Mouse (Mus musculus): Measurements from ENCODE around the gene Enpp7. TPM values are rescaled to one million over a fixed set of nuclear protein-coding genes. Genes with fewer than 3 reads are reported as not detected.

The Enpp7 gene
- total and polyA plus RNA-seq, 2 experiments from 2014 or later: not detected

GRCm38 (mm10) chr11:119037780-119038401 lies 49.9 kb downstream of the Enpp7 start:
- no peak for TF ChIP-seq CTCF (IDR thresholded peaks at IDR 0.05; ENCODE audit: low read depth)
- ATAC-seq (no peak), DNase-seq (ENCODE audit: low spot score) (no peak)
- Histone ChIP-seq H3K36me3 (ENCODE audit: insufficient read depth, low read length) (peaks cover 10% of the 10 kb centered on the region; the same call in 1 of the 2 replicates), H3K4me2 (ENCODE audit: low read depth, low read length) (peak overlapping the region; percentile 70), H3K27me3 (ENCODE audit: insufficient read depth, low read length) (peaks cover 17% of the 10 kb centered on the region), H3K4me1 (ENCODE audit: insufficient read depth, low read length) (peaks cover 13% of the 10 kb centered on the region), H3K9ac (replicated peaks; ENCODE audit: low read length) (no peak overlapping the region), H3K9me3 (ENCODE audit: low read length) (no peaks in the 10 kb centered on the region), H3K4me3 (ENCODE audit: low read length) (peak overlapping the region; percentile 38), H3K27ac (no peak overlapping the region)
- 37% methylated on average over 18 of the region's 18 CpGs for WGBS

- Histone ChIP-seq H3K27ac (no peak overlapping the region), H3K27me3 (ENCODE audit: insufficient read depth, low read length) (peaks cover 25% of the 10 kb centered on the region), H3K4me1 (ENCODE audit: insufficient read depth, low read length) (peaks cover 13% of the 10 kb centered on the region), H3K4me2 (ENCODE audit: low read depth, low read length) (peak overlapping the region; percentile 94), H3K9me3 (ENCODE audit: low read length) (no peaks in the 10 kb centered on the region), H3K36me3 (ENCODE audit: insufficient read depth, low read length) (peaks cover 10% of the 10 kb centered on the region; the same call in 1 of the 2 replicates), H3K9ac (replicated peaks; ENCODE audit: low read length) (no peak overlapping the region), H3K4me3 (ENCODE audit: low read length) (no peak overlapping the region; the same call in 1 of the 2 replicates)
- no peak for ATAC-seq
- no peak for TF ChIP-seq CTCF (IDR thresholded peaks at IDR 0.05; ENCODE audit: low read depth)
- 51% methylated on average over 22 of the region's 22 CpGs for WGBS
- no peak for DNase-seq (ENCODE audit: low spot score)
These were observed 50.9 kb downstream of the Enpp7 start for GRCm38 (mm10) chr11:119038744-119039484.

- WGBS: 12% methylated on average over 21 of the region's 21 CpGs
These were observed 51.9 kb downstream of the Enpp7 start for GRCm38 (mm10) chr11:119039732-119040512.

GRCm38 (mm10) chr11:119040600-119041324 lies 52.8 kb downstream of the Enpp7 start, which contains the start of gene Cbx8:
TSS of gene Cbx8 (minus strand) at chr11:119040969.
- Histone ChIP-seq H3K4me1 (ENCODE audit: insufficient read depth, low read length) (peaks cover 13% of the 10 kb centered on the region), H3K9ac (replicated peaks; ENCODE audit: low read length) (peak within 1 kb of the TSS; percentile 81), H3K4me3 (ENCODE audit: low read length) (peak within 1 kb of the TSS; percentile 81), H3K9me3 (ENCODE audit: low read length) (no peaks in the 10 kb centered on the region), H3K36me3 (ENCODE audit: insufficient read depth, low read length) (peaks cover 10% of the 10 kb centered on the region; the same call in 1 of the 2 replicates), H3K4me2 (ENCODE audit: low read depth, low read length) (peak within 1 kb of the TSS; percentile 94), H3K27me3 (ENCODE audit: insufficient read depth, low read length) (peaks cover 31% of the 10 kb centered on the region), H3K27ac (peak within 1 kb of the TSS; percentile 89)
- no peak for TF ChIP-seq CTCF (IDR thresholded peaks at IDR 0.05; ENCODE audit: low read depth)
- DNase-seq (ENCODE audit: low spot score) (peak; percentile 100), ATAC-seq (peak; percentile 95)
- WGBS: 1% methylated on average over 61 of the region's 63 CpGs

More at GRCm38 (mm10) chr11:119039732-119040512, 51.9 kb downstream of the Enpp7 start:
- TF ChIP-seq CTCF (IDR thresholded peaks at IDR 0.05; ENCODE audit: low read depth): no peak
- H3K4me3 ChIP-seq (ENCODE audit: low read length): peak overlapping the region; percentile 81
- H3K9me3 ChIP-seq (ENCODE audit: low read length): no peaks in the 10 kb centered on the region
- H3K9ac ChIP-seq (replicated peaks; ENCODE audit: low read length): peak overlapping the region; percentile 81
- peaks cover 10% of the 10 kb centered on the region; the same call in 1 of the 2 replicates for H3K36me3 ChIP-seq (ENCODE audit: insufficient read depth, low read length)
- H3K4me1 ChIP-seq (ENCODE audit: insufficient read depth, low read length): peaks cover 13% of the 10 kb centered on the region
- H3K4me2 ChIP-seq (ENCODE audit: low read depth, low read length): peak overlapping the region; percentile 94
- DNase-seq (ENCODE audit: low spot score) (no peak), ATAC-seq (no peak)
- H3K27me3 ChIP-seq (ENCODE audit: insufficient read depth, low read length): peaks cover 32% of the 10 kb centered on the region
- peak overlapping the region; percentile 89 for H3K27ac ChIP-seq

- peak overlapping the region; percentile 70; the same call in 1 of the 2 replicates for H3K27ac ChIP-seq
- DNase-seq (ENCODE audit: low spot score) (peak; percentile 75), ATAC-seq (peak; percentile 41)
- peaks cover 10% of the 10 kb centered on the region; the same call in 1 of the 2 replicates for H3K36me3 ChIP-seq (ENCODE audit: insufficient read depth, low read length)
- peaks cover 15% of the 10 kb centered on the region for H3K4me1 ChIP-seq (ENCODE audit: insufficient read depth, low read length)
- H3K9me3 ChIP-seq (ENCODE audit: low read length): no peaks in the 10 kb centered on the region
- under 1% methylated on average over 29 of the region's 31 CpGs for WGBS
- peaks cover 34% of the 10 kb centered on the region for H3K27me3 ChIP-seq (ENCODE audit: insufficient read depth, low read length)
- H3K4me3 ChIP-seq (ENCODE audit: low read length): peak overlapping the region; percentile 81
- peak overlapping the region; percentile 70 for H3K9ac ChIP-seq (replicated peaks; ENCODE audit: low read length)
- H3K4me2 ChIP-seq (ENCODE audit: low read depth, low read length): peak overlapping the region; percentile 94
- no peak for TF ChIP-seq CTCF (IDR thresholded peaks at IDR 0.05; ENCODE audit: low read depth)
These were observed 53.3 kb downstream of the Enpp7 start for GRCm38 (mm10) chr11:119041325-119041716.
